Mouse (Mus musculus) ovary, postnatal 14 days (tissue): ENCODE data around the gene Dapk1.

Experiments
- DNase-seq: peaks from one replicate; pipeline ENCODE4 v3.0.0; 2022; ENCODE audit warnings: low spot score

The Dapk1 gene

GRCm38 (mm10) chr13:60664816-60665215 lies 63.1 kb downstream of the Dapk1 start:
- no peak for DNase-seq

- no peak for DNase-seq
Observed at GRCm38 (mm10) chr13:60665402-60665801, 63.7 kb downstream of the Dapk1 start.

- no peak for DNase-seq
Observed at GRCm38 (mm10) chr13:60668036-60668435, 66.3 kb downstream of the Dapk1 start.

- no peak for DNase-seq
Observed at GRCm38 (mm10) chr13:60670605-60671004, 68.9 kb downstream of the Dapk1 start.

DNA sequence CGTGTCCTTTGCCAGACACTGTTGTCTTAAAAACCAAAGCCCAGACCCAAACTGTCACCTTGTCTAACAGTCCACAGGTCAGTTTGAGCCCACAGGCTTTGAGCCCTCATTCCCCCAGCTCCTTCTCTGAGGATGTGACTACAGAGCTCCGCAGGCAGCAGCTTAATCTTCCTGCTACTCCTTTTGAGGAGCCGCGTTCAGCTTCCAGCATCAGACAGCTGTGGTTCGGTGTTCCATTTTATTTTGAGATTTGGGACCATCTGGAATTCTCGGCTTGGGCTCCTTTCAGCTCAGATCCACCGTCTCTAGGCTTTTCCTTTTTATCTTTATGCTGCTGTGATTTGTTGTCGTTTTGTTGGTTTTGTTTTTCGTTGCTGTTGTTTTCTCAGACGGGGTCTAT lies 69.5 kb downstream of the Dapk1 start:
- DNase-seq = no peak

DNA sequence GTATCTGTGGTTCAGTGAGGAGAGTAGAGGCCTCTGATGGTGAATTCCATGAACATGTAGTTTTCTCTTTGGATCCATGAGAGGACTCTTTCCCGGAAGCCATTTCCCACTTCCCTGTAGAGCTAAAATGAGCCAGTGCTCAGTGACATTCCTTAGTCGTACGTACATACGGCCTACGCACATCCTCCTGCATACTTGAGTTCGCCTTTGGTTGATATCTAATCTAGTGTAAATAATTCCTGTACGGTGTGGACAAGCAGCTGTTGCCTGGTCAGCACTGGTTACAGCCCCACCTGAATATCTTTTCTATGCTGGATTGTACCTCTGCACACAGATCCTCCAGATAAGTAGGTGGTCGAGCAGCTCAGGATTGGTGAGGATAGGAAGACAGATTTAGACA lies 70.5 kb downstream of the Dapk1 start:
- DNase-seq = no peak

- no peak for DNase-seq
Observed at GRCm38 (mm10) chr13:60672882-60673675, 71.3 kb downstream of the Dapk1 start.

DNA sequence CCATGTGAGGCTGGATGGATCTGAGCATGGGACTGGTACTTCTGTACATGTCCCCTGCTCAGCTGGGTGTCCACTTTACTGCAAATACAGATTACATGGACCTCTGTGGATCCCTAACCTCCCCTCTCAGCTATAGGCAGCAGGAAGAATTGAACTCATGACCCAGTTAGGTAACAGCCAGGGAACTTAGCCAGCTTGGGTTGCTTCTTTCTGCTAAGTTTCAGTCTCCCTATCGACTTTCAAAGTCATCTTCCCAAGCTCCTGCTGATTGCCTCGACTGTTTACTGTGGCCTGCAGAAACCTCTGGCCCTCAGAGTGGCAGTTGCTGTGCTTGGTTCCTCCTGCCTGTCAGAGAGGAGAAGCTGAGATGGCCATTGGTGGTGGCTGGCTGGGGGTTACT lies 72.6 kb downstream of the Dapk1 start:
- no peak for DNase-seq

- no peak for DNase-seq
Observed at GRCm38 (mm10) chr13:60674911-60675310, 73.2 kb downstream of the Dapk1 start.

- DNase-seq = no peak
Observed at GRCm38 (mm10) chr13:60675416-60675815, 73.7 kb downstream of the Dapk1 start.

DNA sequence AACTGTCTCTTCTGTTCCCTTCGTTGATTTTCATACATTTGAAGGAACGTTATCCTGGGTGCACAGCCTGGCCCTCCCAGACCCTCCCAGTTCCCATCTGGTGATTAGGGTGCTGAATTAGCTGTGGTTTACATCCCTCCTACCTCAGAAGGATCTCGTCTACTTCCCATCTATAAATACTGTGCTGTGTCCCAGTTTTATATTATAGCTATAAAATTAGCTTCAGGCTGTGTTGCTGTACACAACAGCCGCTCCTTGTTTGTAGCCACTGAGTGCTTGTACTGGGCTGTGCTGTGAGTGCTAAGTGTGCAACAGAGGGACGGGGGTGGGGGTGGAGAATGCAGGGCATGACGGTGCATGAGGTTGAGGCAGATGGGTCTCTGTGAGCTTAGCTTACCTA lies 77.2 kb downstream of the Dapk1 start:
- no peak for DNase-seq

DNA sequence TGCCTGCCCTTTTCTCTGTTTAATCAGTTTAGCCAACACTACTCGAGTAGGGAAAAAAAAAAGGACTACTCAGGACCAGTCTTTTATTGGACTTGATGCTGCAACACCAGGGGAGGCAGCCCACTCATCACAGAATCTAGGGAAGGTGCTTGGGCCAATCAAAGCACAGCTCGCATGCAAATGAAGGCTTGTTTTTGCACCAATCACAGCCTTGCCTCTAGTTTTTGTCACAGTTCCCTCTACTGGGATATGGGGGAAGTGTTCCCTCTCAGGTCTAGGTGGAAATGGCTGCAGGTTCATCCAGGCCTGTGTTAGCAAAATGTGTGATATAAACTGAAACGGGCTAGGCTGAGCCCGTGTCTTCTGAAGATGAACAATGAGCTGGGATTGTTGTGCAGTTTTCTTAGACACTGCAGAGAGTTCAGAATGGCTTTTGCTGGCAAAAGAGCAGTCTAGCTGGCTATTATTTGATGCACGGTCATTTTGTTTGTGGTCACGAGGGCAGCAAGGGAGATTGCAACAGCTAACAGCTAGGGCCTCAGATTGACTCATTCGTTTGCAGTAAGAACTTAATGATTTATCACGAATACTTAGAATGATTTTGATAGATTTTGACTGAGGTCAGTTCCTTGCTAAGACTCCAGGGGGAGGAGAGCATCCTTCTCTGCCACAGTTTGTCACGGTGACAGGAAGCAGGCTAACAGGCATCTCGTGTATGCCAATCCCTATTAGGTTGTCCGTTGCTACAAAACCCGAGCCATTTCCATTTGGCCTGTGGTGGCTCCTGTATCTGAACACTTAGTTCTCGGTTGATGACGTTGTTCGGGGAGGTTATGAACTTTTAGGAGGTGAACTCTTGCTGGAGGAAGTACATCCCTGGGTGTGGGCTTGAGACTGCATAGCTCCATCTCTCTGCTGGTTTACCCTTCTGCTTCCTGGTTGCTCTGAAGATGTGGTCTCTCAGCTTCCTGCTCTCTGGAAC lies 81.3 kb downstream of the Dapk1 start:
- no peak for DNase-seq

DNA sequence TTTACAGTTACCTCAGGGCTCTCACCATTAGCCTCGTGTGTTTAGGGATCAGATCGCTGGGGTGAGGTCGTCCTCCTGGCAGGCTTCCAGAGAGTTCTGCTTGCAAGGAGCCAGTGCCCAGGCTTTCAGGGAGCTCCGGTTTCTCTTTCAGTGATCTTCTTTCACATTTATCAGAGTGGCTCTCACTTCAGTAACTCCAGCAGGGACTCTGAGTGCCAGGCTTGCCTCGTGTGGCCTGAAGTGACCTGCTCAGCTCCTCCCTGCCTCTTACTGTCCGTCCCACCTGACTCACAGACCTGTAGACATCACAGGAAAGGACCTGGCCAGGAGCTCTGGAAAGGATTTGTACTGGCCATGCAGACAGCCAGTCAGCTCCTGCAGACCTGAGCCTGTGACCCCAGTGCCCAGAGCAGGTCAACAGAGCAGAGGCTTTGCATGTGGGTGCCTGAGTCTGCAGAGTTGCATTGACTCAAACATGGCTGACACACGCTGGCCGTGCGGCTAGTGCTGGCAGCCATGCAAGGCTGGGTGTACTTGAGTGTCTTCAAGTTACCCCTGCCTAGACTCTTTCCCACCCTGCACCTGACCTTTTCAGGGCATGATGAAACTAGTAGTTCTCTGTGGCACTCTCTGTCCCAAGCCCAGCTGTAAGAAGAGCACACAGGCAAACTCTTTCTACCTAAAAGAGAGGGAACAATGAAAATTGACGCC lies 82.5 kb downstream of the Dapk1 start:
- no peak for DNase-seq

DNA sequence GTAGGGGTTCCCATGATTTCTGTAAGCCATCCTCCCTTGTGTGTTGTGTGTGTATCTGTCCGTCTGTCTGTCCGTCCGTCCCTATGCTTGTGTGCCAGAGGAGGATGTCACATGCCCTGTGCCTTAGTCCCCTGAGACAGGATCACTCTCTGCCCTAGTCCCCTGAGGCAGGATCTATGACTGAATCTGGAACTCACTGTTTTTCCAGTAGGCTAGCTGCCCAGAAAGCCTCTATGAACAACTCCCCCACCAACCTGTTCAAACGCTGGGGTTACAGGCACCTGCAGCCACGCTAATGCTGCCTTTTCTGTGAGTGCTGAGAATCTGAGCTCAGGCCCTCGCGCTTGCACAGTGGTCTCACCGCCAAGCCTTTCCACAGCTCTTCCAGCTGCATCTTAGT lies 83.1 kb downstream of the Dapk1 start:
- DNase-seq = no peak

DNA sequence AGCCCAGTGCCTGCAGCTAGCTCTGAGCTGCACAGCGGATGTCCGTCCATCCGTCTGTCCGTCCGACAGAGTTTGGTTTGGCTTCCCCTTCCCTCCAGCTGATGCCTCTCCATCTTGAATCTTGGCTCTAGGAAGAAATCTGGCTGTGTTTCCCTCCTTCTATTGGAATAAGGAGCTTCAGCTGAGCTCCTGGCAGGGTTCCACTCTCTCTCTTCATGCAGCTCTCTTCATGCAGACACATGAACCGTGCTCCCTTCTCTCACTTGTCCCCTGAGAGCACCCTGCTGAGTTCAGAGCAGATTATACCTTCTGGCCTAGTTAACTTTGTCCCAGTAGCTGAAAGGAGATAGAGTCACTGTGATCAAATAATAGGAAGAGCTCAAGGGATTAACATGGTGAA lies 83.5 kb downstream of the Dapk1 start:
- DNase-seq = no peak

DNA sequence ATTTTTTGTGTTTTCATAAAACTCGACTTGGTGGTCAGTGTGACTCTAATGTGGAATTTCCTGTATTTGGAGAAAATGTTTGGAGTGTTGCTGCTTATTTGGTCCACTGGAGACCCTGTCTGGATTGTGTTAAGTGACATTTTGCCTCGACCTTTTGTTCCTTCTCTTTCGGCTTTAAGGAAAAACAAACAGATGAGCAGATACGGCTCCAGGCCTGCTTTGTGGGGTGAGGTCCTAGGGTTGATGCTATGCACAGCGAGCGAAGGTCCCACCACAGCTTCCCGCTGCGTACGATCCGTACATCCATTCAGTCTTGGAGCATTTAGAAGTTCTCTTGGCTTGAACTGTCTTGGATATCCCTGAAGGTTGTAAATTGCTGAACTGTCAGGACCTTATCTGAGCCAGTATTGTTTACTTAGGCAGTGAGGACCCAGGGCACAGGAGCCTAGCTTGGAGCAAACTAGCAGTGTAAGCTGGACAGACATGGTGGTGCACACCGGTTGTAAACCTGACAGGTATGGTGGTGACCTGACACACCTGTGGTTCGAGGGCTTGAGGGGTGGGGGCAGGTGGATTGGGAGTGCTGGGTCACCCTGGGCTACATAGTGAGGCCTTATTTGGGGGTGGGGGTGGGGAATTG lies 84.4 kb downstream of the Dapk1 start:
- no peak for DNase-seq

- no peak for DNase-seq
Observed at GRCm38 (mm10) chr13:60686967-60687366, 85.2 kb downstream of the Dapk1 start.

DNA sequence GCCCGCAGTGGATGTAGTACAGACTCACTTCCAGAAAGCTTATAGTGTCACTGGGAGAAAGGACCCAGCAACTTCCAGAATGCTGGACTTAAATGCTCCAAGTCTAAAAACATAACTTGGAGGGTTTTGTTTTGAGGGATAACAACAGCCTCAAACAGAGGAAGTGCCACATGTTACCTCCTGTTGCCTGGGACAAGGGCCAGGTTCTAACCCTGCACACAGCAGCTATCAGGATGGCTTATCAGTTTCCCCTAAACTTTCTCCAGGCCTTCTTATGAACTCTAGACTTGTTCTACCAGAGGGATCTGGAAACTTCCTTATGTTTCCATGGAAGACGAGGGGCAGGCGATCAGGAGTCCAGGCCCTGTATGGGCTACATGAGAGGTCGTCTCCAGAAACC lies 85.7 kb downstream of the Dapk1 start:
- no peak for DNase-seq

DNA sequence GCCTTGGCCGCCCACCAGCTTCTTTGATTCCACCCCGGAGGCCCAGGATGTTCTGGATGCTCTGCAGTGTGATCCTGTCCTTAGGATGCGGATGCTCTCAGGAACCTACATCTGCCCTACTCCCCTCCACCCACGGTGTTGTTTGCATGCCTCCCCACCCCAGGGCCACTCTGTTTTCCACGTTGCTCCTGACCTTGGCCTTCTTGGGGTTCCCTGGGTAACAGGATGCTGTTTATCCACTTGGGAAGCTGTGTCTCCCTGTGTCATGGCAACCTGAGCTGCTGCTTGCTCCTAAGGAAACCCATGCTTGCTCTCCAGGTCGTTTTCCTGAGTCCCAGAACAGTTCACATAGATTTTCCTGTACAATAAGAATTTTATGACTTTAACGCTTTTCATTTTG lies 86.1 kb downstream of the Dapk1 start:
- no peak for DNase-seq

DNA sequence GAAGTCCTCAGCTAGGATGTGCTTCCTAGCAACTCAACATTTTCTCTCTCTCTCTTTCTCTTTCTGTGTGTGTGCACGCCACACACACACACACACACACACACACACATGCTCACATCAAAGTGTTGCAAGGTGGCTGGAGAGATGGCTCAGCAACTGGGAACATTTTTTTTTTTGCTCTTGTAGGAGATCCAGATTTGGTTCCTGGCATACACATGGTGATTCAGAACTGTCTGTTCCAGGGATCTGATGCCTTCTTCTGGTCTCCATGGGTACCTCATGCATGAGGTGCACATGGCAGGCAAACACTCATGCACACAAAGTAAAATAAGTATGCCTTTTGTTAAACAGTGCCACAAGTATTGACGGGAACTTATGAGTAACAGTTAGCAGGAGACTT lies 89.2 kb downstream of the Dapk1 start:
- no peak for DNase-seq

- DNase-seq = no peak
Observed at GRCm38 (mm10) chr13:60691940-60692339, 90.2 kb downstream of the Dapk1 start.
